Mouse (Mus musculus) kidney, embryonic 15.5 days (tissue): ENCODE results near the gene Gp6. TPM values are rescaled to one million over a fixed set of nuclear protein-coding genes. Genes with fewer than 3 reads are reported as not detected.

Source experiments
- ATAC-seq: fragments of 200-750 bp; cut with Nextera tagmentation; replicated peaks from 2 replicates; pipeline ENCODE4 v1.8.0; 2017; ENCODE audit warnings: moderate TSS enrichment; ENCODE audit not compliant: low FRiP score
- H3K27ac ChIP-seq: fragments of 300-500 bp; sonication (generic); 2 replicates; pipeline ENCODE4 v1.5.1; 2015; ENCODE audit warnings: mild to moderate bottlenecking, inconsistent platforms
- H3K27me3 ChIP-seq: fragments of 300-500 bp; sonication (generic); 2 replicates; pipeline ENCODE4 v1.6.1; 2015; ENCODE audit warnings: inconsistent platforms
- H3K36me3 ChIP-seq: fragments of 300-500 bp; sonication (generic); 2 replicates; pipeline ENCODE4 v1.6.1; 2015; ENCODE audit warnings: inconsistent platforms
- H3K4me1 ChIP-seq: fragments of 300-500 bp; sonication (generic); 2 replicates; pipeline ENCODE4 v1.6.1; 2015; ENCODE audit warnings: inconsistent platforms
- H3K4me2 ChIP-seq: fragments of 300-500 bp; sonication (generic); 2 replicates; pipeline ENCODE4 v1.6.1; 2015; ENCODE audit warnings: moderate library complexity, mild to moderate bottlenecking, inconsistent platforms
- H3K4me3 ChIP-seq: fragments of 300-500 bp; sonication (generic); replicated peaks from 2 replicates; pipeline ENCODE4 v1.5.1; 2015; ENCODE audit warnings: mild to moderate bottlenecking, inconsistent platforms
- H3K9ac ChIP-seq: fragments of 300-500 bp; sonication (generic); 2 replicates; pipeline ENCODE4 v1.6.1; 2015; ENCODE audit warnings: mild to moderate bottlenecking, inconsistent platforms
- H3K9me3 ChIP-seq: fragments of 300-500 bp; sonication (generic); replicated peaks from 2 replicates; pipeline ENCODE4 v1.6.1; 2016; ENCODE audit warnings: inconsistent platforms
- WGBS: fragments of 180-500 bp; shearing (Covaris S2); methylation state at CpG from one replicate; pipeline ENCODE4 v1.1.7; 2015; ENCODE audit warnings: mixed read lengths; 5-methylcytosine and 5-hydroxymethylcytosine counted together
- microRNA-seq: library from miRNA; unstranded; fragments of <30 nt; microRNA quantifications from one replicate; pipeline ENCODE4, GENCODE M21; 2016
- polyA plus RNA-seq: library from polyadenylated mRNA; unstranded; fragments of >200 nt; fragmentation: Nextera tagmentation; extraction: Ambion mirVana; gene quantifications from 2 replicates; pipeline ENCODE4 v1.2.1, GENCODE M21; 2015

Gp6 gene
- polyA plus RNA-seq, 1 experiment from 2014 or later: not detected

DNA sequence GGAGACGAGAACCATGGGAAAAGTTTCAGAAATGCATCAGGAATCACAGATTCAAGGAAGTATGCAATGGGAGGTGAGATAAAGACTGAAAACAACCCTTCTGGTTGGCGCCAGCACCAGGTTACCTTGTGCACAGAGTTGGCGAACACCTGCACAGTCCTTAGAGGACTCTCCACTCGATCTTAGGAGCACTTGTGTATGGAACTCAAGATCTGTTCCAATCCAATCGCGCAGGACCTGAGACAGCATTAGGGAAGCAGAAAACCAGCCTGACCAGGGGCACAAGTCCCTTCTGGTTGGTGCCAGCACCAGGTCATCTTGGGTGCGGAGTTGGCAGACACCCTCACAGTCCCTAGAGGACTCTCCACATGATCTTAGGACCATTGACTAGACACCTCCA is 24.0 kb downstream of the Gp6 start:
- no peak overlapping the region for H3K4me2 ChIP-seq
- 82% methylated on average over 7 of the region's 7 CpGs for WGBS
- no peaks in the 10 kb centered on the region for H3K9me3 ChIP-seq
- H3K27me3 ChIP-seq: no peaks in the 10 kb centered on the region
- no peak overlapping the region for H3K27ac ChIP-seq
- no peaks in the 10 kb centered on the region for H3K36me3 ChIP-seq
- H3K4me1 ChIP-seq: no peaks in the 10 kb centered on the region
- ATAC-seq: no peak
- no peak overlapping the region for H3K4me3 ChIP-seq
- H3K9ac ChIP-seq: no peak overlapping the region

DNA sequence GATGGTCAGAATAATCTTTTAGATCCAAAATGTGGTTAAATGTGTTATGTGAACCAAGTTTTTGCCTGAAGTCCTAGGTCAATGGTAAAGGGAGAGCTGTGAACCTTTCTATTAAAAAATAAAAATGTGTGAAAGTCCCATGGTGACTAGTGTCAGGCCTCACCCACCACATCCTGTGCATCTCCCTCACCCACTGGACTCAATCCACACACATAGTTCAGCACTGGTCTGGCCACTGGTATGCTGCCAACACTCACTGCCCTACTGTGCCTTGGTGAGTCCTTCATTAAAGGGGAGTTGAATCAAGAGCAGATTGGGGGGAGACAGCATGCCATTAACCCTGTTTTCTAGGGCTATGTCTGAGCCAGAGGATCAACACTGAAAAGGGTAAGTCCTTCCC is 60.0 kb downstream of the Gp6 start, which contains the start of gene Ncr1:
TSS of gene Ncr1 (plus strand) at position 216 of the 400 bp plus-strand sequence.
- ATAC-seq: no peak

DNA sequence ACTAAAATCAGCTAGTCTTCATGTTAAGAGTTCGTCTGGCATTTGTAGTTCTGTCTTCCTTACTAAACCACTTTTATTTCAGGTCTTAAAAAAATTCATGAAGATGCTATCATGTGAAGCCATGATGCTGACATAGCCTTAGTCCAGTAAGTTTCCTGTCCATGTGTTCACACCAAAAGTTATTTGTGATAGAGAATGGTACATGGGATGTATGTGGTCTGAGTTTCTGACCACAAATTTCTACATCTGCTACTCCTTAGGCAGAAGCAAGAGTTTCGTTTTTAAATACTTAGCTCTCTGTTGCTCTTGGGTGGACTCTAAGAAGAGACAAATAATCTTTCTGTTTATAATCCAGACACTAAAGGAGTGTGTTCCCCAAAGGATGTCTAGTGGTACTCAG is 74.2 kb downstream of the Gp6 start:
- no peak for ATAC-seq
- no peak overlapping the region for H3K9ac ChIP-seq
- no peaks in the 10 kb centered on the region for H3K27me3 ChIP-seq
- no peak overlapping the region for H3K4me3 ChIP-seq
- no peak overlapping the region for H3K4me2 ChIP-seq
- no peak overlapping the region for H3K27ac ChIP-seq
- no peaks in the 10 kb centered on the region for H3K36me3 ChIP-seq
- 83% methylated on average over 2 of the region's 2 CpGs for WGBS
- H3K4me1 ChIP-seq: no peaks in the 10 kb centered on the region
- H3K9me3 ChIP-seq: no peaks in the 10 kb centered on the region

More for the DNA sequence above, 60.0 kb downstream of the Gp6 start, which contains the start of gene Ncr1:
- no peaks in the 10 kb centered on the region for H3K9me3 ChIP-seq
- no peak within 1 kb of the TSS for H3K4me2 ChIP-seq
- H3K9ac ChIP-seq: no peak within 1 kb of the TSS
- no peak within 1 kb of the TSS for H3K4me3 ChIP-seq
- no peak within 1 kb of the TSS for H3K27ac ChIP-seq
- H3K27me3 ChIP-seq: no peaks in the 10 kb centered on the region
- no peaks in the 10 kb centered on the region for H3K36me3 ChIP-seq
- H3K4me1 ChIP-seq: no peaks in the 10 kb centered on the region

Small RNAs within 50 kb of the gene (microRNA-seq; reads per million reads assigned to microRNA genes)
- gene Gm24605: not detected
- not detected for gene Gm24752
- not detected for gene Gm25349

Other genes with a start within 250 kb of the Gp6 start
- 2.8 and 3.5 TPM in 2 replicates for gene Leng9, start 247.4 kb downstream of the Gp6 start, polyA plus RNA-seq
- 34.7 and 35.7 TPM in 2 replicates for gene Cdc42ep5, start 232.9 kb downstream of the Gp6 start, polyA plus RNA-seq
- gene Lilra5, start 160.0 kb downstream of the Gp6 start, polyA plus RNA-seq: 0.08 and 0.12 TPM in 2 replicates
- gene Ncr1, start 60.0 kb downstream of the Gp6 start, polyA plus RNA-seq: 0.14 TPM in 1 of 2 replicates, not detected in the other
- 30.5 and 30.6 TPM in 2 replicates for gene Rdh13, start 47.9 kb upstream of the Gp6 start, polyA plus RNA-seq
- gene Eps8l1, start 62.9 kb upstream of the Gp6 start, polyA plus RNA-seq: 8.9 and 9.0 TPM in 2 replicates
- gene Ppp1r12c, start 103.9 kb upstream of the Gp6 start, polyA plus RNA-seq: 38.2 and 43.9 TPM in 2 replicates
- gene Tnnt1, start 118.6 kb upstream of the Gp6 start, polyA plus RNA-seq: 37.2 and 48.6 TPM in 2 replicates
- 6.6 and 6.9 TPM in 2 replicates for gene Tnni3, start 126.5 kb upstream of the Gp6 start, polyA plus RNA-seq
- gene Dnaaf3, start 134.7 kb upstream of the Gp6 start, polyA plus RNA-seq: 3.2 and 3.5 TPM in 2 replicates
- gene Syt5, start 149.8 kb upstream of the Gp6 start, polyA plus RNA-seq: 6.5 and 7.5 TPM in 2 replicates
- 0.08 TPM in 1 of 2 replicates, not detected in the other for gene Ptprh, start 206.3 kb upstream of the Gp6 start, polyA plus RNA-seq
- 1.5 and 1.6 TPM in 2 replicates for gene Tmem86b, start 233.7 kb upstream of the Gp6 start, polyA plus RNA-seq